Mouse (Mus musculus): ENCODE measurements around the gene Zc3h10.

DNA sequence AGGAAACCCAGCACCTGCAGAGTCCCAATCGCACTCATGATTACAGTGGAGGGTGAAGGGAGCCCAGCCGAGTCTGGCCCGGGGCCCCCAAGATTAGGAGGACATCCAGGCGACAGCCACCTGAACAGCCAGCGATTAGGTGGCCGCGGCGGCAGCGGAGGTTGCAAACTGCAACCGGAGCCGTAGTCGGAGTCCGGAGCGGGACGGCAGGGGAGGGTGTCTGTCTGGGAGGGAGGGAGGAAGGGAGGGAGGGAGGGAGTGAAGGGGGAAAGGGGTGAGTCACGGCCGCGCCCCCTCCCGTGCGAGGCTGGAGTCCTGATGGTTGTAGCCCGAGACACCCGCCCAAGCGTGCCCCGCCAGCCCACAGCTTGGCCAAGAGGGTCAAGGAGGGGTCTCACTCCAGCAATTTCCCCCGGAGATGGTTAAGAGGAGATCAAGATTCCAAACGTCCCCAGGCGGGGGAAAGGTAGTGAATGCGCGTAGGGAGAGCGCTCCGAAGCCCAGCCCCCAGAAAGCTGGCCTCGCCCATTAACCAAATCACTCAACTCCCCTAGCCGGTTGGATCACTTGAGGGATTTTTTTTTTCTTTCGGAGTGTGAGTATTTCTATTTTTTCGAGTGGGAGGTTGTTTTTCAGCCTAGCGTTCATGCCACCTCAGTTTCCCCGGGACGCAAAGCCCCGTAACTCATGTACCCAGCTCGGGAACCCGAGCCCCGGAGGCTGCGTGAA lies 42.1 kb upstream of the Zc3h10 start, which contains the start of gene Erbb3:
- TF ChIP-seq CTCF (IDR thresholded peaks at IDR 0.05; ENCODE audit: low read depth) (no peak), EP300 (IDR thresholded peaks at IDR 0.05; ENCODE audit: low read depth) (no peak)

Data from heart, postnatal 0 days (tissue).